Mouse (Mus musculus) hindbrain, embryonic 13.5 days (tissue): ENCODE results near the gene Catsper4. TPM values are rescaled to one million over a fixed set of nuclear protein-coding genes. Genes with fewer than 3 reads are reported as not detected.
"Not testable (repeated sequence)": the region's sequence is repeated elsewhere in the genome, so short reads cannot be mapped to it uniquely, and the experiment has no call there.

Source experiments
- ATAC-seq: fragments of 200-750 bp; cut with Nextera tagmentation; 2 replicates; pipeline ENCODE4 v1.8.0; 2017; ENCODE audit warnings: moderate TSS enrichment; ENCODE audit not compliant: low FRiP score
- H3K27ac ChIP-seq: fragments of 300-500 bp; sonication (generic); 2 replicates; pipeline ENCODE4 v1.5.1; 2015; ENCODE audit warnings: inconsistent platforms, mild to moderate bottlenecking, moderate library complexity
- H3K27me3 ChIP-seq: fragments of 300-500 bp; sonication (generic); 2 replicates; pipeline ENCODE4 v1.6.1; 2015; ENCODE audit warnings: mild to moderate bottlenecking, inconsistent platforms
- H3K36me3 ChIP-seq: fragments of 300-500 bp; sonication (generic); 2 replicates; pipeline ENCODE4 v1.6.1; 2015; ENCODE audit warnings: mild to moderate bottlenecking, inconsistent platforms
- H3K4me1 ChIP-seq: fragments of 300-500 bp; sonication (generic); replicated peaks from 2 replicates; pipeline ENCODE4 v1.6.1; 2015; ENCODE audit warnings: inconsistent platforms
- H3K4me2 ChIP-seq: fragments of 300-500 bp; sonication (generic); 2 replicates; pipeline ENCODE4 v1.6.1; 2015; ENCODE audit warnings: inconsistent platforms, mild to moderate bottlenecking, moderate library complexity
- H3K4me3 ChIP-seq: fragments of 300-500 bp; sonication (generic); 2 replicates; pipeline ENCODE4 v1.5.1; 2015; ENCODE audit warnings: mild to moderate bottlenecking, inconsistent platforms
- H3K9ac ChIP-seq: fragments of 300-500 bp; sonication (generic); 2 replicates; pipeline ENCODE4 v1.6.1; 2015; ENCODE audit warnings: mild to moderate bottlenecking, inconsistent platforms
- H3K9me3 ChIP-seq: fragments of 300-500 bp; sonication (generic); 2 replicates; pipeline ENCODE4 v1.6.1; 2016; ENCODE audit warnings: inconsistent platforms
- WGBS: fragments of 180-500 bp; shearing (Covaris S2); methylation state at CpG from one replicate; pipeline ENCODE4 v1.1.7; 2015; 5-methylcytosine and 5-hydroxymethylcytosine counted together
- polyA plus RNA-seq: library from polyadenylated mRNA; unstranded; fragments of >200 nt; fragmentation: Nextera tagmentation; extraction: Ambion mirVana; gene quantifications from 2 replicates; pipeline ENCODE4 v1.2.1, GENCODE M21; 2015

Gene Catsper4
- polyA plus RNA-seq, result not detected in 2 replicates

- no peak within 1 kb of the TSS for H3K4me2 ChIP-seq
- WGBS, result 74% methylated on average over 8 of the region's 8 CpGs
- H3K4me1 ChIP-seq, result no peaks in the 10 kb centered on the region
- H3K27ac ChIP-seq, result no peak within 1 kb of the TSS
- no peak within 1 kb of the TSS for H3K4me3 ChIP-seq
- H3K9ac ChIP-seq, result no peak within 1 kb of the TSS
- no peaks in the 10 kb centered on the region for H3K27me3 ChIP-seq
- no peaks in the 10 kb centered on the region for H3K36me3 ChIP-seq
- no peak for ATAC-seq
- no peaks in the 10 kb centered on the region for H3K9me3 ChIP-seq
Measured at GRCm38 (mm10) chr4:134227194-134227593, at the start of gene Catsper4. Catsper4 (minus strand) TSS chr4:134227383.

DNA sequence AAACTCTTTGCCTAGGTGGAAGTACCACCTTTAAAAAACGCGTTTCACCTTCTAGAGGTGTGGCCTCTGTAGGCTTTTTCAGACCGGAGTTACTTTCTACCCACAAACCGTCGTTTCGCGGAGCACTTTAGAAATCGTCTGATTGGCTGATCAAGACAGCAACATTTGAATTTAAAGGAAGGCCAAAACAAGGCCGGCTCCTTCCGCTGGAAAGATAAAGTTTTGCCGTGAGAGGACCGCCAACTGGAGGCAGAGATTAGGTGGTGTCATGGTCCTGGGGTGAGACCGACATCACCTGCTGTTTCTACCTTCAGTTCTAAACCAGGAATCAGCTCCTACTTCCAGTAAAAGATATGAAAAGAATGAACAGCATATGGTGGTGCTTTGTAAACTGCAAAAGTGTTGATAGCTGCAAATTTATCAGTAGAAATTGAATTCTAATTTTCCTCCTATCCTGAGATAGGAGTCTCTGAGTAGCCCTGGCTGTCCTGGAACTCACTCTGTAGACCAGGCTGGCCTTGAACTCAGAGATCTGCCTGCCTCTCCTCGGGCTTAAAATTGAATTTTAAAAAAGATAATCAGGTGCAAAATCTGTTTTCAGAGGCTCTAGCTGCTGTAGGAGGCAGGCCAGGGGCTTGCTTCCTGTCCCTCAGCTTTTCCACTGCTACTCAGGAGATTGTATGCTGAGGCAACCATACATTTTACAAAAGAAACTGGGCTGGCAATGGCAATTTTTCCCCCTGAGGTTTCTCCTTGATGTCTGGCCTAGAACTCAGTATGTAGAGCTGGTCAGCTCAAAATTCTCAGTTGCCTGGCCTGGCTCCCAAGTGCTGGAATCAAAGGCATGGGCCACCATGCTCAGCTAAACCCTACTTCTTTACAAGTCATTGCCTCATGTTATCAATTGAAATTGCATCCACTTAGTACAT is 46.5 kb upstream of the Catsper4 start:
- Histone ChIP-seq H3K9me3 (no peaks in the 10 kb centered on the region), H3K27me3 (no peaks in the 10 kb centered on the region), H3K36me3 (peaks cover 31% of the 10 kb centered on the region), H3K4me3 (no peak overlapping the region), H3K27ac (no peak overlapping the region), H3K9ac (peak overlapping the region; percentile 35; the same call in 1 of the 2 replicates), H3K4me2 (no peak overlapping the region), H3K4me1 (no peaks in the 10 kb centered on the region)
- no peak for ATAC-seq
- WGBS, result 7% methylated on average over 14 of the region's 14 CpGs

DNA sequence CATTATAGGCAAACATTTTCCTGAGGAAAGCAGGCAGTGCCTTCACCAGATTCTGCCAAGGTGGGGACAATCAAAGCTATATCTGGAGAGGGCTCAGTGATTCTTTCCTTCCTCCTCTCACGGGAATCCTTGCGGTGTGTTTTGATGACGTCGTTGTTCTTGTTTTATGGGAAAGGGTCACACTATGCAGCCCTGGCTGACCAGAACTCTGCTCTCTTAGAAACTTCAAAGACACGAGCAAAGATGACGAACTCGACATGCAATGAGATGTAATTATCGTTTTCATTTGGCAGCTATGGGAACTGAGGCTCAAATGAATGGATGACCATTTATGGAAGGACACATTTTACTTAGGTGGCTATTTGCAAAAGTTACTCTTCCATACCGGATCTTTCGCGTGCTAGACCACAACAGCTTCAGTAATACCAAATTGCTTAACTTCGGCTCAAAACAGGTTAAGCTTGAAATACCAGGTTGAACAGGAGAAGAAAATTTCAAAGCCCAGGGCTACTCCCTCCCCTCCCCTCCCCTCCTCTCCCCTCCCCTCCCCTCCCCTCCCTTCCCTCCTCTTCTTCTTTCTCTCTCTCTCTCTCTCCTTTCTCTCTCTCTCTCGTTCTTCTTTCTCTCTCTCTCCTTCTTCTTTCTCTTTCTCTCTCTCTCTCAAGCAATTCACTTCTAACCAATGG is 45.7 kb upstream of the Catsper4 start:
- no peak overlapping the region; the same call in 1 of the 2 replicates for H3K9ac ChIP-seq
- H3K27ac ChIP-seq, result no peak overlapping the region
- H3K4me3 ChIP-seq, result no peak overlapping the region
- H3K27me3 ChIP-seq, result no peaks in the 10 kb centered on the region
- 40% methylated on average over 12 of the region's 13 CpGs for WGBS
- peaks cover 25% of the 10 kb centered on the region for H3K36me3 ChIP-seq
- H3K9me3 ChIP-seq, result no peaks in the 10 kb centered on the region
- ATAC-seq, result no peak
- no peaks in the 10 kb centered on the region for H3K4me1 ChIP-seq
- H3K4me2 ChIP-seq, result no peak overlapping the region

DNA sequence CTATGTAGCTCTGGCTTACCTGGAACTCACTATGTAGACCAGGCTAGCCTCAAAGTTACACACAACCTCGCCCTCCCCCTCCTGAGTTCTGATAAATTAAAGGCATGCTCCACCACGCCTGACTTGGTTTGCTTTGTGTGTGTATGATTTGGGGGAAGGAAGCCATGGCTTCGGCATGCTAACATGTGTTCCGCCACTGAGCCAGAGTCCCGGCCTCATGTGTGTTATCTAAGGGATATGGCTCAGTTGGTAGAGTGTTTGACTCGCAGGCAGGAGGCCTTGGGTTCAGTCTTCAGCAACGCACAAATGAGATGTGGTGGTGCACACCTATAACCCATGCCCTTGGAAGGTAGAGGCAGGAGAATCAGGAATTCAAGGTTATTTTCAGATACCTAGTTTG is 44.8 kb upstream of the Catsper4 start:
- no peak overlapping the region for H3K9ac ChIP-seq
- no peak overlapping the region for H3K4me3 ChIP-seq
- no peak overlapping the region for H3K4me2 ChIP-seq
- no peaks in the 10 kb centered on the region for H3K4me1 ChIP-seq
- H3K27me3 ChIP-seq, result no peaks in the 10 kb centered on the region
- H3K9me3 ChIP-seq, result no peaks in the 10 kb centered on the region
- 85% methylated on average over 7 of the region's 7 CpGs for whole genome bisulfite sequencing
- peaks cover 17% of the 10 kb centered on the region for H3K36me3 ChIP-seq
- ATAC-seq, result no peak
- no peak overlapping the region for H3K27ac ChIP-seq

DNA sequence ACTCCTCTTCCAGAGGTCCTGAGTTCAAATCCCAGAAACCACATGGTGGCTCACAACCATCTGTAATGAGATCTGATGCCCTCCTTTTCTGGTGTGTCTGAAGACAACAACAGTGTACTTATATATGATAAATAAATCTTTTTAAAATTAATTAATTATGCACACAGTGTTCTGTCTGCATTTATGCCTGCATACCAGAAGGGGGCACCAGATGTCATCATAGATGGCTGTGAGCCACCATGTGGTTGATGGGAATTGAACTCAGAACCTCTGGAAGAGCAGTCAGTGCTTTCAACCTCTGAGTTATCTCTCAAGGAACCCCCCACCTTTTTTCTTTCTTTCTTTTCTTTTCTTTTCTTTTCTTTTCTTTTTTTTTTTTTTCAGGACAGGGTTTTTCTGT is 42.4 kb upstream of the Catsper4 start:
- H3K9ac ChIP-seq, H3K4me1 ChIP-seq, H3K27me3 ChIP-seq, H3K27ac ChIP-seq, H3K9me3 ChIP-seq, H3K4me2 ChIP-seq, H3K4me3 ChIP-seq, H3K36me3 ChIP-seq, ATAC-seq: not testable (repeated sequence)

GRCm38 (mm10) chr4:134268102-134268655 is 41.0 kb upstream of the Catsper4 start:
- no peak for ATAC-seq
- 89% methylated on average over 19 of the region's 19 CpGs for WGBS

DNA sequence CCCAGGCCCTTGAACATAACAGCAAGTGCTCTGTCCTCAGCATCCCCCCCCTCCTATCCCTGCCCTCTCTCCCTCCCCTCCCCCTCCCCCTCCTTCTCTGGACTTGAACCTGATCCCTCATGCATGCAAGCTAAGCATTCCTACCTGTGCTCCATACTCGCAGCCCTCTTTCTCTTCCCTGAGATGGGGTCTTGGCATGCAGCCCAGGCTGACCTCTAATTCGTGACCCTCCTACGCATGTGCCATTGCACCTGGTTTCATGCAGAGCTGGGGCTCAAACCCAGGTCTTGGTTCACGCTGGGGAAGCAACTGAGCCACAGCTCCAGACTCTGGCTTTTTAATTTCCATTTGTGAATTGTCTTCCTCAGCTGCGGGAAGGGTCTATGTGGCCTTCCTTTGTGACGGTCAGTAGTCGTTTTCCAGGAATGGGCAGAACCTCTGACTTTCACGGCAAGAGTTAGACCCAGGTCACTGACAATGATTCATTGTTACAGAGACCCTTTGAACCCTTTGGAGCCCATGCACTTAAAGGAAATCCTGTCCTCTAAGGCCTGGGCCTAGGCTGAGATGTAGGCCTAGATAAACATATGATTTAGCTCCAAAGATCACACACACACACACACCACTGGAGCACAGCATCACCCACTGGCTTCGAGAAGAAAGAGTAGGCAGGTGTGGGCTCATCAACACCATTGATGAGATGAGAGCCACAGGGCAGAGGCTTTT is 38.8 kb upstream of the Catsper4 start:
- no peak overlapping the region for H3K4me2 ChIP-seq
- no peak overlapping the region for H3K9ac ChIP-seq
- H3K27ac ChIP-seq, result no peak overlapping the region
- no peak for ATAC-seq
- H3K4me3 ChIP-seq, result no peak overlapping the region
- no peaks in the 10 kb centered on the region for H3K27me3 ChIP-seq
- no peaks in the 10 kb centered on the region for H3K36me3 ChIP-seq
- no peaks in the 10 kb centered on the region for H3K4me1 ChIP-seq
- 68% methylated on average over 9 of the region's 9 CpGs for WGBS
- no peaks in the 10 kb centered on the region for H3K9me3 ChIP-seq

More at GRCm38 (mm10) chr4:134268102-134268655, 41.0 kb upstream of the Catsper4 start:
- H3K4me2 ChIP-seq, result no peak overlapping the region
- H3K9ac ChIP-seq, result no peak overlapping the region
- H3K36me3 ChIP-seq, result no peaks in the 10 kb centered on the region
- no peak overlapping the region for H3K4me3 ChIP-seq
- no peak overlapping the region for H3K27ac ChIP-seq
- no peaks in the 10 kb centered on the region for H3K27me3 ChIP-seq
- no peaks in the 10 kb centered on the region for H3K9me3 ChIP-seq
- no peaks in the 10 kb centered on the region for H3K4me1 ChIP-seq

DNA sequence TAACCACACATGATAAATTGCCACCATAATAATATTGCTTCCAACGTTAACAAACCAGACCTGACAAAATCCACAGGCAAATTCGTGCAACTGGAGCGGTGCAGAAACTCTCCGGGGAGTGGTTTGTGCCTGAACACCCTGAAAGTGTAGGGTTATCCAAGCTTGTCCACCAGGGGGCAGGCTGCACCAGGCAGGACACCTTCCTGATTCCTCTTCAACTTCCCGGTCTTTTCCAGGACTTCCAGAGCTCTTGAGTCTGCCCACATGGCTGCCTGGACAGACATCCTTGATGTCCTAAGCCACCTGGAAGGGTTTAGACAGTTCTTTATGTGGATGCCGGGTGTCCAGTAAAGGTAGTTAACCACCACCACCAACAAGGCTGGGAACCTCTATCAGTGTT is 36.0 kb upstream of the Catsper4 start:
- no peaks in the 10 kb centered on the region for H3K36me3 ChIP-seq
- H3K27ac ChIP-seq, result no peak overlapping the region
- H3K4me2 ChIP-seq, result no peak overlapping the region
- H3K27me3 ChIP-seq, result no peaks in the 10 kb centered on the region
- 29% methylated on average over 6 of the region's 6 CpGs for WGBS
- ATAC-seq, result no peak
- no peak overlapping the region for H3K9ac ChIP-seq
- H3K4me3 ChIP-seq, result no peak overlapping the region
- no peaks in the 10 kb centered on the region for H3K9me3 ChIP-seq
- H3K4me1 ChIP-seq, result no peaks in the 10 kb centered on the region

- no peaks in the 10 kb centered on the region for H3K9me3 ChIP-seq
- no peak for ATAC-seq
Measured at GRCm38 (mm10) chr4:134258354-134258753, 31.2 kb upstream of the Catsper4 start.

DNA sequence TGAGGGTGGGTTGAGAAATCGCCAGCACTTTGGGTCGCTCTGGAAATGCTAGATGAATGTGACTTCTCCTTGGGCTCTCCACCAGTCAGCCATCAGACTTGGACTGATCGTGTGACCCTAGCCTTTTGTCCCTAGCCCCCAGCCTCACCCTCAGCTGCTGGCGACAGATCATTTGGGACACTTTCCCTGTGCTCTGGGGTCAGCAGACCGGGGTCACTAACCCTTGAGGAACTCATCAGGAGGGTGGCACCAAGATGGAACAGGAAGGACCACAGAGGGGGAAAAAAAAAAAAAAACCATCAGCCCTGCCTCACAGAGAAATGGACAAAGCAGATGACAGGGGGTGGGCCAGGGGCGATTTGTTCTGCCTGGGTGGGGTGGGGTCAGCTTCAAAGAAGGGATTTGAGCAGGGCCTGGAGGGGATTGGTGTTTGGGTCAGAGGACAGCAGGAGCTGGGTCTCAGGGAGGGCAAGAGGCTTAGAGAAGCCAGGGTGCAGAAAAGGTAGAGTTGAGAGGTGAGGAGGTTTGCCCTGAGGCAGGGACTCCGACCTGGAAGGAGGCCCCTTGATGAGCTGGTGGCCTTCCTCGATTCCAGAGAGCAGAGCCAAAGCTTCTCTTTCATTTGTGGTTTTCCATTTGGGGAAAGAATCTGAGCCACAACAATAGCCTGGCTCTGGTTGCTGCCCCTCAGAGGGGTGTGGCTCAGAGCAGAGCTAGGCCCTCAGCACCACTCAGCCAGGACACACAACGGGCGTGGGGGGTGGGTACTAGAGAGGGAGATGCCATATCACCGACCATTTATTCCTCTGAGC is 30.2 kb upstream of the Catsper4 start:
- WGBS, result 10% methylated on average over 11 of the region's 11 CpGs
- H3K27me3 ChIP-seq, result peaks cover 43% of the 10 kb centered on the region
- H3K4me2 ChIP-seq, result no peak overlapping the region
- no peaks in the 10 kb centered on the region for H3K36me3 ChIP-seq
- no peak overlapping the region for H3K27ac ChIP-seq
- ATAC-seq, result no peak
- H3K4me1 ChIP-seq, result peaks cover 38% of the 10 kb centered on the region
- H3K9ac ChIP-seq, result no peak overlapping the region
- no peak overlapping the region for H3K4me3 ChIP-seq
- no peaks in the 10 kb centered on the region for H3K9me3 ChIP-seq

More at GRCm38 (mm10) chr4:134258354-134258753, 31.2 kb upstream of the Catsper4 start:
- peaks cover 34% of the 10 kb centered on the region for H3K27me3 ChIP-seq
- H3K4me2 ChIP-seq, result no peak overlapping the region
- no peak overlapping the region for H3K27ac ChIP-seq
- no peak overlapping the region for H3K9ac ChIP-seq
- no peak overlapping the region for H3K4me3 ChIP-seq
- peaks cover 28% of the 10 kb centered on the region for H3K4me1 ChIP-seq
- 63% methylated on average over 11 of the region's 11 CpGs for WGBS
- H3K36me3 ChIP-seq, result no peaks in the 10 kb centered on the region

- H3K4me2 ChIP-seq, result no peak overlapping the region
- 5% methylated on average over 19 of the region's 19 CpGs for WGBS
- H3K27me3 ChIP-seq, result peaks cover 51% of the 10 kb centered on the region
- no peaks in the 10 kb centered on the region for H3K9me3 ChIP-seq
- peaks cover 46% of the 10 kb centered on the region for H3K4me1 ChIP-seq
- H3K36me3 ChIP-seq, result no peaks in the 10 kb centered on the region
- no peak overlapping the region for H3K4me3 ChIP-seq
- H3K27ac ChIP-seq, result 0 out of 2 replicates have a peak overlapping the region, but pooled peaks have one; percentile 18
- ATAC-seq, result no peak
- peak overlapping the region; percentile 46; the same call in 1 of the 2 replicates for H3K9ac ChIP-seq
Measured at GRCm38 (mm10) chr4:134256407-134257197, 29.4 kb upstream of the Catsper4 start.
